Mouse (Mus musculus): ENCODE measurements around the gene Xpa. TPM values are rescaled to one million over a fixed set of nuclear protein-coding genes. Genes with fewer than 3 reads are reported as not detected.

Xpa gene
- polyA plus RNA-seq, 1 experiment from 2014 or later: 21.0 TPM

GRCm38 (mm10) chr4:46117536-46117935 is 78.6 kb downstream of the Xpa start:
- no peaks in the 10 kb centered on the region for H3K27me3 ChIP-seq (replicated peaks; ENCODE audit: control insufficient read depth, insufficient read depth, low read length)
- no peaks in the 10 kb centered on the region for H3K9me3 ChIP-seq (ENCODE audit: control insufficient read depth, low read length)
- no peak overlapping the region for H3K4me2 ChIP-seq (ENCODE audit: low read depth, low read length)
- ATAC-seq (ENCODE audit: low read depth): no peak
- peaks cover 93% of the 10 kb centered on the region for H3K36me3 ChIP-seq (ENCODE audit: control insufficient read depth, insufficient read depth, low read length)
- no peaks in the 10 kb centered on the region for H3K4me1 ChIP-seq (ENCODE audit: control insufficient read depth, insufficient read depth, low read length)
- H3K27ac ChIP-seq (replicated peaks; ENCODE audit: low read depth, low read length): no peak overlapping the region
- no peak overlapping the region for H3K9ac ChIP-seq (ENCODE audit: low read depth, low read length)
- 96% methylated on average over 4 of the region's 4 CpGs for WGBS
- no peak for DNase-seq (ENCODE audit: low spot score)
- no peak overlapping the region for H3K4me3 ChIP-seq (ENCODE audit: low read depth, low read length)

- Histone ChIP-seq H3K27ac (replicated peaks; ENCODE audit: low read depth, low read length) (no peak overlapping the region; the same call in 1 of the 2 replicates), H3K4me1 (ENCODE audit: control insufficient read depth, insufficient read depth, low read length) (no peaks in the 10 kb centered on the region), H3K4me3 (ENCODE audit: low read depth, low read length) (no peak overlapping the region), H3K9me3 (ENCODE audit: control insufficient read depth, low read length) (no peaks in the 10 kb centered on the region), H3K36me3 (ENCODE audit: control insufficient read depth, insufficient read depth, low read length) (peaks cover 85% of the 10 kb centered on the region), H3K4me2 (ENCODE audit: low read depth, low read length) (no peak overlapping the region), H3K9ac (ENCODE audit: low read depth, low read length) (no peak overlapping the region), H3K27me3 (replicated peaks; ENCODE audit: control insufficient read depth, insufficient read depth, low read length) (no peaks in the 10 kb centered on the region)
- DNase-seq (ENCODE audit: low spot score): peak; percentile 48
- ATAC-seq (ENCODE audit: low read depth): peak; percentile 38; the same call in 1 of the 2 replicates
- 82% methylated on average over 10 of the region's 10 CpGs for WGBS
Observed at GRCm38 (mm10) chr4:46116544-46117175, 79.5 kb downstream of the Xpa start.

- no peak overlapping the region for H3K27ac ChIP-seq (replicated peaks; ENCODE audit: low read depth, low read length)
- H3K9me3 ChIP-seq (ENCODE audit: control insufficient read depth, low read length): no peaks in the 10 kb centered on the region
- DNase-seq (ENCODE audit: low spot score) (no peak), ATAC-seq (ENCODE audit: low read depth) (no peak)
- WGBS: 53% methylated on average over 1 of the region's 1 CpGs
- no peaks in the 10 kb centered on the region for H3K27me3 ChIP-seq (replicated peaks; ENCODE audit: control insufficient read depth, insufficient read depth, low read length)
- no peak overlapping the region for H3K4me2 ChIP-seq (ENCODE audit: low read depth, low read length)
- H3K4me3 ChIP-seq (ENCODE audit: low read depth, low read length): no peak overlapping the region
- no peak overlapping the region for H3K9ac ChIP-seq (ENCODE audit: low read depth, low read length)
- H3K36me3 ChIP-seq (ENCODE audit: control insufficient read depth, insufficient read depth, low read length): peaks cover 73% of the 10 kb centered on the region
- H3K4me1 ChIP-seq (ENCODE audit: control insufficient read depth, insufficient read depth, low read length): no peaks in the 10 kb centered on the region
Observed at GRCm38 (mm10) chr4:46115308-46115707, 80.8 kb downstream of the Xpa start.

GRCm38 (mm10) chr4:46111361-46111760 is 84.8 kb downstream of the Xpa start:
- H3K27me3 ChIP-seq (replicated peaks; ENCODE audit: control insufficient read depth, insufficient read depth, low read length): no peaks in the 10 kb centered on the region
- peaks cover 34% of the 10 kb centered on the region for H3K36me3 ChIP-seq (ENCODE audit: control insufficient read depth, insufficient read depth, low read length)
- DNase-seq (ENCODE audit: low spot score) (no peak), ATAC-seq (ENCODE audit: low read depth) (no peak)
- no peak overlapping the region for H3K27ac ChIP-seq (replicated peaks; ENCODE audit: low read depth, low read length)
- WGBS: 52% methylated on average over 3 of the region's 3 CpGs
- H3K9ac ChIP-seq (ENCODE audit: low read depth, low read length): no peak overlapping the region
- no peak overlapping the region for H3K4me3 ChIP-seq (ENCODE audit: low read depth, low read length)
- no peak overlapping the region for H3K4me2 ChIP-seq (ENCODE audit: low read depth, low read length)
- no peaks in the 10 kb centered on the region for H3K9me3 ChIP-seq (ENCODE audit: control insufficient read depth, low read length)
- H3K4me1 ChIP-seq (ENCODE audit: control insufficient read depth, insufficient read depth, low read length): no peaks in the 10 kb centered on the region

- Histone ChIP-seq H3K27ac (replicated peaks; ENCODE audit: low read depth, low read length) (no peak overlapping the region), H3K4me3 (ENCODE audit: low read depth, low read length) (no peak overlapping the region), H3K9ac (ENCODE audit: low read depth, low read length) (no peak overlapping the region), H3K4me1 (ENCODE audit: control insufficient read depth, insufficient read depth, low read length) (no peaks in the 10 kb centered on the region), H3K36me3 (ENCODE audit: control insufficient read depth, insufficient read depth, low read length) (peaks cover 21% of the 10 kb centered on the region), H3K9me3 (ENCODE audit: control insufficient read depth, low read length) (no peaks in the 10 kb centered on the region), H3K27me3 (replicated peaks; ENCODE audit: control insufficient read depth, insufficient read depth, low read length) (no peaks in the 10 kb centered on the region), H3K4me2 (ENCODE audit: low read depth, low read length) (no peak overlapping the region)
- ATAC-seq (ENCODE audit: low read depth) (no peak), DNase-seq (ENCODE audit: low spot score) (no peak)
- WGBS: 87% methylated on average over 8 of the region's 8 CpGs
Observed at GRCm38 (mm10) chr4:46110084-46110483, 86.0 kb downstream of the Xpa start.

Other genes with a start within 250 kb of the Xpa start
- 15.2 and 16.1 TPM in 2 replicates for gene Tdrd7, start 231.0 kb downstream of the Xpa start, polyA plus RNA-seq (2014; fragmentation: Nextera tagmentation; extraction: Ambion mirVana)
- gene Tmod1, start 157.4 kb downstream of the Xpa start, polyA plus RNA-seq (2014; fragmentation: Nextera tagmentation; extraction: Ambion mirVana): 26.3 and 38.8 TPM in 2 replicates
- 70.1 and 80.1 TPM in 2 replicates for gene Ncbp1, start 57.7 kb downstream of the Xpa start, polyA plus RNA-seq (2014; fragmentation: Nextera tagmentation; extraction: Ambion mirVana)
- 15.0 and 15.4 TPM in 2 replicates for gene Tstd2, start 57.6 kb downstream of the Xpa start, polyA plus RNA-seq (2014; fragmentation: Nextera tagmentation; extraction: Ambion mirVana)
- gene Foxe1, start 147.3 kb upstream of the Xpa start, polyA plus RNA-seq (2014; fragmentation: Nextera tagmentation; extraction: Ambion mirVana): 1.6 and 1.7 TPM in 2 replicates
- gene Trmo, start 193.1 kb upstream of the Xpa start, polyA plus RNA-seq (2014; fragmentation: Nextera tagmentation; extraction: Ambion mirVana): 8.8 and 10.0 TPM in 2 replicates
- 0.47 and 0.51 TPM in 2 replicates for gene Hemgn, start 217.2 kb upstream of the Xpa start, polyA plus RNA-seq (2014; fragmentation: Nextera tagmentation; extraction: Ambion mirVana)

Measured in embryonic facial prominence, embryonic 14.5 days (tissue).